Mouse (Mus musculus) G1E-ER4 (cell line): ENCODE results near the gene Arhgap28. TPM values are rescaled to one million over a fixed set of nuclear protein-coding genes. Genes with fewer than 3 reads are reported as not detected.

Experiments used
- GATA1 ChIP-seq: IDR thresholded peaks from one replicate; pipeline ENCODE4 v1.8.0; 2012; ENCODE audit warnings: low read length, inconsistent platforms
- polyA plus RNA-seq: library from polyadenylated mRNA; stranded (reverse); fragments of >175 nt; gene quantifications from 2 replicates; pipeline ENCODE4 v1.2.3, GENCODE M21; 2012

The Arhgap28 gene
- not detected in 2 replicates for polyA plus RNA-seq

DNA sequence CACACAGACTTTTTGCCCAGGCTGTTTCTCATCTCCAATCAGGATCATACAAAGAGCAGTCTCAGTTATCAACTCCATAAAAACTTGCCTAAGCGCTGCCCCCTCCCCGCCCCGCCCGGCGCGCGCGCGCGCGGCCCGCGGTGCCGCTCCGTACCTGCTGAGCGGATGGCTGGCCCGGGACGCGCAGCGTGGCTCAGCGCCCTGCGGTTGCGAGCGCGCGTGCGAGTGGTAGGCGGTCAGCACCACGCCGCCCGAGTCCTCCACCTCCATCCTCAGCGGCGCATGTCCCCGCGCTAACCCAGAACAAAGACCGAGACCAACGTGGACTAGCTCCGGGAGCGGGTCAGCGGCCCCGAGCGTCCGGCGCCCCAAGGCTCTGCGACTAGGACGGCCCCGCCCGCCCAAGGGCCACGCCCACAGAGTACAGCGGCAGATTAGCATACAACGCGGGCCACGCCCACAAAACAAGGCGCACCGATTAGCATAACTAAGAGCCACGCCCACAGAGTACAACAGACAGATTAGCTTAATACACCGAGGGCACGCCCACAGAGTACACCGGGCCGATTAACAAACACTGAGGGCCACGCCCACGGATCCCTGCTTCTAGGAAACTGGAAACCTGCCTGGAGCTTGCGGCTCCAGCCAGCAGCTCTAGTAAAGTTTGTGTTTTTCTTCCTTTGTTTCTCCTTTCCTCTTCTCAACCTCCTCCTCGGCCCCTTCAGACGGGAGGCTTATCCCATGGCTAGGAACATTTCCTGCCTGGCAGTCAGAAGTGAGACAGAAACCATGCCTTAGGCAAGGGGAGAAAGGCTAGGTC is at the start of gene Arhgap28:
Arhgap28 (minus strand) TSS at position 380 of the 820 bp plus-strand sequence.
- TF ChIP-seq GATA1, result no peak

- no peak for TF ChIP-seq GATA1
Measured at GRCm38 (mm10) chr17:68046341-68046675, 42.4 kb upstream of the Arhgap28 start.

DNA sequence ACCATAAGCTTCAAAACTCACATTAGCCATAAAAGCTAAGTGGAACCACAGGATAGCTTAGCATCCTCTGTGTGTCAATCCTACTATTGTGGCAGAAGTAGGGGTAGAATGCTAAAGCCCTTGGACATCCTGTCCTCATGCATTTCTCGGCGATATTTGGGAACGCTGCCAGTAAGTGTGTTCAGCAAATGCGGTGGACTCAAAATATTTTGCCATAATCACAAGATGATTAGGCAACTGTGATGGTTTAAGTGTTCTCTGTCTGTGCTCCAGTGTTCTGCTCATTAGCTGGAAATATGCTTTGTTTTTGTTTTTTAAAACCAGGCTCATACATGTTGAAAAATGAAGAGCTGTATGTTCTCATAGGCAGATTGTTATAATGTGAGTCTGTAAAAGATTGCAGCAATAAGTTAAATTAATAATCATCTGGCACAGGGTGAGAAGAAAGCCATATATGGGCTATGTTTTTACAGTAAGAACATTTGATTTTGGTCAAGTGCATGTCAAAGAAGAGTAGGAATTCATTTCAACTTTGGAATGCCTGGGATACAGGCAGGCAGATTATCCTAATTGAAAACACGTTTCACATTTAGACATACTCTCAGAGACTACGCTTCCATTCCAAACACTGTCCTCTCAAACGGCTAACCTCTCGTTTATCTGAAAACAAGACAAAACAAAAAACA is 41.9 kb upstream of the Arhgap28 start:
- TF ChIP-seq GATA1, result no peak

- no peak for TF ChIP-seq GATA1
Measured at GRCm38 (mm10) chr17:68042377-68042776, 38.5 kb upstream of the Arhgap28 start.

GRCm38 (mm10) chr17:68037011-68037410 is 33.1 kb upstream of the Arhgap28 start:
- no peak for TF ChIP-seq GATA1

- no peak for TF ChIP-seq GATA1
Measured at GRCm38 (mm10) chr17:68029495-68029894, 25.6 kb upstream of the Arhgap28 start.

DNA sequence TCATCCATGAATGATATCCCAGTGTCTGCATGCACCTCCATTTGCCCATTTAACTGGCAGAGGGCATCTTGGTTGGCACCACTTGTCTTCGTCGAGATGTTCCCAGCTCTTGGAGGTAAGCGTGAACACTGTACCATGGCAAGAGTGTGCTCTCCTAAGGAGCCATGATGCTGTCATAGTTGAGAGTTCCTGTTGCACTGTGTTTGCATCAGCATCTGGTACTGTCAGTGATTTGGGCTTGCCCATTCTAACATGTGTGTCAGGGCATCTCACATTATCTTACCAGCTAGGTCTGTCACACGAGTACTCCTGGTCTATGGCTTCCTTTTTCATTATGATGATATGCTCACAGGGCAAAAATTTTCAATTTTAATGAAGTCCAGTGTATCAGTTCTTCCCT is 24.6 kb upstream of the Arhgap28 start:
- TF ChIP-seq GATA1, result no peak

GRCm38 (mm10) chr17:68024327-68024726 is 20.4 kb upstream of the Arhgap28 start:
- no peak for TF ChIP-seq GATA1

DNA sequence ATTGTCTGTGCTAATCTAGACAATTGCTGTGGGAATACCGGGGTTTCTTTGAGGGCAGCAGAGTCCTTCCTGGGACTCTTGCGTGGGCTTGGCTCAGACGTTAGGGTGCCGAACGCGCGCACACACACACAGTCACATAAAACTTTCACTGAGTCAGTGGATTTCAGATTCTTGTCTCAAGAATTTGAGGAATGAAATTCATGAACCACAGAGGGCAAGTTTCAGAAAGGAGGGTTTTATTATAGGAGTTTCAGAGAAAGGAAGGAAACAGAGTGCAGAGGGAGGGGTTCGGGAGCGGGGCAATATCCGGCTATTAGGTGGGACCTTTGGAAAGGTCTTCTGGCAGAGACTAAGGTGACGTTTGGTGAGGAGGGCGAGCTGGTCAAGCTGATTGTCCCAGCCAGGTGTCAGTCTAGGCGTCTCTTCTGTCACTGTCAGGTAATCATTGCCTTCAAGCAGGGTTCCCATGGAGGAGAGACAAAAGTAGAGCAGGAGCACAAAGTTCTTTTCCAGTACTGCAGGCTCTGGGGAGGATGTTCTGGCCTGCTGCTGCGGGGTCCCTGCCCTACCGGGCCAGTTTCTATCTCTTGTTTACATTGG is 15.6 kb upstream of the Arhgap28 start:
- no peak for TF ChIP-seq GATA1

- TF ChIP-seq GATA1, result no peak
Measured at GRCm38 (mm10) chr17:68017095-68017494, 13.2 kb upstream of the Arhgap28 start.

DNA sequence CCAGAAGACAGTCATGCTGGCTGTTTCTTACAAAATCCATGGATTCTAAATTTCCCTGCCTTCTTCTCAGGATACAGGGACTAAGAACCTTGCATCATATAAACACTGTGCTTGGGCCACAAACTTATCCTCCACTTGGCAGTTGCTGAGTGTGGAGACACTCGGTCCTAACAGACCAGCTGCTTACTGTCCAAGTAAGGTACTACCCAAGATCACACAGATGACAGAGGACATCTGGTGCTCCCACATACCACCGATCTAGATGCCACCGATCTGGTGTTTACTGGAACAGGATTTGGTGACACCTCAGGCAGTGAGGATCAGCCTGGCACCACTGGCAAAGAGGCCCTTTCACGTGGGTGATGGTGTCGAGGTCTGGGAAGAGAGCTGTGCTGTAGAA is 7.7 kb upstream of the Arhgap28 start:
- TF ChIP-seq GATA1, result no peak

DNA sequence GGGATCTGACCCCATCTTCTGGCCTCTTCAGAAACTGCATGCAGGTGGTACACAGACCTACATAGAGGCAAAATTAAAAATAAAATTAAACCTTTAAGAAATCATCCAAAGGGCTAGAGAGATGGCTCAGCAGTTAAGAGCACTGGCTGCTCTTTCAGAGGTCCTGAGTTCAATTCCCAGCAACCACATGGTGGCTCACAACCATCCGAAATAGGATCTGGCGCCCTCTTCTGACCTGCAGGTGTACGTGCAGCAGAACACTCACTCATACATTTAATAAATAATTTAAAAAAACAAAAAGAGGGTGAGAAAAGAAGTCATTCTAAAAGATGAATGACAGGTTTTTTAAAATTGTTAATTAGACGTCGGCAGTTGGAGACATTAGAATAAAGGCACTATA is 6.1 kb upstream of the Arhgap28 start:
- TF ChIP-seq GATA1, result no peak

DNA sequence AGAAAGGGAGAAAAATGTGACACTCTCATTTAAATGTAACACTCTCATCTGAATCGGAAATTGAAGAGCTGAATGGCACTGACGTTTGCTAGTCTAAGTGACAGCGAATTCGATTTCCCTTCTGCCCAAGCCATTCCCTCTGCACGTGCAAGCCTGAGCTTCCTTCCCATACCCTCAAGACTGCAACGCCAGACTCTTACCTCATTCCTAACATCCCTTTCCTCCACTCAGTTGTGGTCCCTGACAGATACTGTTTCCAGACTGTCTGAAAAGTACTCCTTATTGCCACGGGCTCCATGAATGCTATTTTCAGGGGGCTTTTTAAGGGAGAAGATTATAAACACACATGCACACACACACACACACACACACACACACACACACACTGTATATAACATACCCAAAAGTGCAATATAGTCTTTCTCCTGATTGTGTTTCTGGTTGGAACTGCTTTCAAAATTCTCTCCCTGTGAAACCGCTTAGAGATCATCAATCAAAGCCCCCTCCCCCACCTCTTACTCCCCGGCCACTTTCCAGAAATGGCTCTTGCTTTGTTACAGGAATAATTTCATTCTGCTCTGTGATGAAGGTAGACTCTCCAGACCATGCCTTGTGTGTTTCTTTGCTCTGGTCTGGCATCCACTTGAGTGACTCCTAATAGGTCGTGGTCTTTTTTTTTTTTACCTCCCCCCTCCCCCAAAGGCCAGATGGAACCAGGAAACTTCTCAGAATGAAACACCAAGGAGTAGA is 836 bp upstream of the Arhgap28 start:
- TF ChIP-seq GATA1, result no peak

DNA sequence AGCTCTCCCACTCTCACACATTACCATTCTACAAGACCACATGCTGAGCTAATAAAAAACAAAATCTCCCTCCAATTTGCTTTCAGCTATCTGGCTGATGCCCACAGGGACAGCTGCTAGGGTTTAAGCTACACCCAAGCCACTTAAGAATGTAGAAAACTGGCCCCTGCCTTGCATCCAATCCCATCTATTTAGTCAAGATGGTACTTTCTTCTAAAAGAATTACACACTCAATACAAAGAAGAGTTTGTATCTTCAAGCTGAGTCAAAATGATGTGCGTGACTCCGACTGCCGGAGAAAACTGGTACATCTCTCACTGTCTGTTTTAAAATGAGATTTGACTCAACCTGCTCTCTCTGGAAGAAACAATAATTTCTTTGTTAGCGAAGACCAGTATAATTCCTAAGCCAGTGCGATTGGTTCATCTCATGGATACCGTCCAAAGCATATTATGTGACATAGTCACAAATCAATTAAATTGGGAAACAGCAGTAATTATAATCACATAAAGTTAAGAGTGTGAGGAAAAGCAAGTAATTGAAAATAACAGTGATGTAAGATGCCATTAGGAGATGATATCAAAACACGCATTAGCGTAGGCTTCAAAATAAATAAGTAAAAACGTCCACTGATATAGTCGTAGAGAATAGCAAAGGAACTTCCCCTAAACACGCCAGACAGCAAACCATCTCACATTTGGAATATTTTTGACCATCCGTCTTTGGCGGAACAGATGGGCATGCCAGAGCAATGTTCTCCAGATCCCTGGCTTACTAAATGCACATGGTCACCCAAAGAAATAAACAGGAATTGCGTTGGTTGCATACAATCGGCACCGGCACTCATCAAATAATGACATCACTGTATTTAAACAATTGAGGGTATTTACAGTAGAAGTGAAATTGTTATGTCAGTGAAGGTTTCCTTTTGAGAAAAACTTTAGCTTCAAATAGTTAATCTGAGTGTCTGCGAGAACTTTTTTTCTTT is 1.0 kb downstream of the Arhgap28 start:
- TF ChIP-seq GATA1, result no peak

GRCm38 (mm10) chr17:67999801-68000200 is 4.1 kb downstream of the Arhgap28 start:
- no peak for TF ChIP-seq GATA1

DNA sequence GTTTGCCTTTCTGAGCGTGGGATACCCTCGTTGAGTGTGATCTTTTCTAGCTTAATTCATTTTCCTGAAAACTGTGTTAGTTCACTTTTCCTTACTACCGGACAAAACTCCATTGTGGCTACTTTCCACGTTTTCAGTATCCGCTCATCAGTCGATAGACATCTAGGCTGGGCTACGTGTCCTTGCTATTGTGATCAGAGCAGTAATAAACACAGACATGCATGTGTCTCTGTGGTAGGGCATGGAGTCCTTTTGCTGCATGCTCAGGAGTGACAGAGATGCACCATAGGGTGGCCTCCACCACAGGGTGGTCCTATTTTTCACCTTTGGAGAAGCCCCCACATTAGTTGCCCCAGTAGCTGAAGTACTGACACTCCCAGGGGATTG is 7.2 kb downstream of the Arhgap28 start:
- no peak for TF ChIP-seq GATA1
